Mouse (Mus musculus) large intestine, adult 2 months (tissue): ENCODE results near the gene Mmp24. TPM values are rescaled to one million over a fixed set of nuclear protein-coding genes. Genes with fewer than 3 reads are reported as not detected.

Experiments
- DNase-seq: peaks from one replicate; pipeline ENCODE4 v3.0.0-alpha.2; 2012; ENCODE audit warnings: low read depth, low spot score
- WGBS: fragments of 180-500 bp; shearing (Covaris S2); methylation state at CpG from one replicate; pipeline ENCODE4 v1.1.7; 2018; 5-methylcytosine and 5-hydroxymethylcytosine counted together
- polyA plus RNA-seq: library from polyadenylated mRNA; depleted of rRNA; stranded (reverse); fragments of >200 nt; gene quantifications from 2 replicates; pipeline ENCODE4 v1.2.3, GENCODE M21; 2012

Gene Mmp24
- polyA plus RNA-seq, 1 experiment = 0.33 TPM

GRCm38 (mm10) chr2:155774261-155774926 is 748 bp upstream of the Mmp24 start:
- 50% methylated on average over 11 of the region's 11 CpGs for WGBS
- DNase-seq = no peak

GRCm38 (mm10) chr2:155775685-155776263 is 632 bp downstream of the Mmp24 start:
- no peak for DNase-seq
- 3% methylated on average over 44 of the region's 44 CpGs for WGBS

- WGBS = 60% methylated on average over 10 of the region's 10 CpGs
- DNase-seq = no peak
Measured at GRCm38 (mm10) chr2:155776824-155777687, 1.9 kb downstream of the Mmp24 start.

- WGBS = 75% methylated on average over 4 of the region's 4 CpGs
Measured at GRCm38 (mm10) chr2:155777688-155777985, 2.5 kb downstream of the Mmp24 start.

GRCm38 (mm10) chr2:155778004-155778403 is 2.9 kb downstream of the Mmp24 start:
- no peak for DNase-seq
- 67% methylated on average over 6 of the region's 6 CpGs for WGBS

More at GRCm38 (mm10) chr2:155777688-155777985, 2.5 kb downstream of the Mmp24 start:
- no peak for DNase-seq

GRCm38 (mm10) chr2:155779066-155779465 is 3.9 kb downstream of the Mmp24 start:
- 7% methylated on average over 7 of the region's 7 CpGs for WGBS
- no peak for DNase-seq

GRCm38 (mm10) chr2:155779506-155779905 is 4.4 kb downstream of the Mmp24 start:
- DNase-seq = no peak
- 78% methylated on average over 3 of the region's 3 CpGs for WGBS

GRCm38 (mm10) chr2:155784534-155784933 is 9.4 kb downstream of the Mmp24 start:
- DNase-seq = no peak
- WGBS = 60% methylated on average over 6 of the region's 6 CpGs

GRCm38 (mm10) chr2:155786905-155787304 is 11.8 kb downstream of the Mmp24 start:
- WGBS = 50% methylated on average over 5 of the region's 5 CpGs
- no peak for DNase-seq

- WGBS = 68% methylated on average over 18 of the region's 18 CpGs
- DNase-seq = no peak
Measured at GRCm38 (mm10) chr2:155787949-155788931, 13.1 kb downstream of the Mmp24 start.

- 35% methylated on average over 12 of the region's 12 CpGs for WGBS
- no peak for DNase-seq
Measured at GRCm38 (mm10) chr2:155792899-155793298, 17.8 kb downstream of the Mmp24 start.

- WGBS = 63% methylated on average over 12 of the region's 12 CpGs
- DNase-seq = no peak
Measured at GRCm38 (mm10) chr2:155794674-155795445, 19.7 kb downstream of the Mmp24 start.

- WGBS = 46% methylated on average over 3 of the region's 3 CpGs
- no peak for DNase-seq
Measured at GRCm38 (mm10) chr2:155798613-155799012, 23.5 kb downstream of the Mmp24 start.

- WGBS = 53% methylated on average over 3 of the region's 3 CpGs
- DNase-seq = no peak
Measured at GRCm38 (mm10) chr2:155802761-155803160, 27.6 kb downstream of the Mmp24 start.

- 66% methylated on average over 5 of the region's 5 CpGs for WGBS
Measured at GRCm38 (mm10) chr2:155804053-155804452, 28.9 kb downstream of the Mmp24 start.

GRCm38 (mm10) chr2:155805231-155805924 is 30.2 kb downstream of the Mmp24 start:
- 26% methylated on average over 6 of the region's 6 CpGs for WGBS
- DNase-seq = no peak

More at GRCm38 (mm10) chr2:155804053-155804452, 28.9 kb downstream of the Mmp24 start:
- no peak for DNase-seq

- WGBS = 90% methylated on average over 6 of the region's 6 CpGs
- no peak for DNase-seq
Measured at GRCm38 (mm10) chr2:155805925-155806255, 30.7 kb downstream of the Mmp24 start.

GRCm38 (mm10) chr2:155806548-155806947 is 31.4 kb downstream of the Mmp24 start:
- no peak for DNase-seq
- 71% methylated on average over 5 of the region's 5 CpGs for WGBS
